Mouse (Mus musculus) gastrocnemius, postnatal 25 days (tissue): ENCODE results near the gene Mgarp. TPM values are rescaled to one million over a fixed set of nuclear protein-coding genes. Genes with fewer than 3 reads are reported as not detected.
A peak's percentile ranks its signal among the peaks of the same experiment; 100 is the strongest.
"Not testable (repeated sequence)": the region's sequence is repeated elsewhere in the genome, so short reads cannot be mapped to it uniquely, and the experiment has no call there.

ENCODE experiments used
- DNase-seq: peaks from one replicate; pipeline ENCODE4 v3.0.0; 2022
- total RNA-seq, 2 experiments: library from RNA; stranded (reverse); gene quantifications; 1 replicate in 1 of 2; 2 replicates in 1 of 2; pipeline ENCODE4 v1.2.3; 2021

The Mgarp gene
- total RNA-seq, 2 experiments from 2014 or later, result not detected

DNA sequence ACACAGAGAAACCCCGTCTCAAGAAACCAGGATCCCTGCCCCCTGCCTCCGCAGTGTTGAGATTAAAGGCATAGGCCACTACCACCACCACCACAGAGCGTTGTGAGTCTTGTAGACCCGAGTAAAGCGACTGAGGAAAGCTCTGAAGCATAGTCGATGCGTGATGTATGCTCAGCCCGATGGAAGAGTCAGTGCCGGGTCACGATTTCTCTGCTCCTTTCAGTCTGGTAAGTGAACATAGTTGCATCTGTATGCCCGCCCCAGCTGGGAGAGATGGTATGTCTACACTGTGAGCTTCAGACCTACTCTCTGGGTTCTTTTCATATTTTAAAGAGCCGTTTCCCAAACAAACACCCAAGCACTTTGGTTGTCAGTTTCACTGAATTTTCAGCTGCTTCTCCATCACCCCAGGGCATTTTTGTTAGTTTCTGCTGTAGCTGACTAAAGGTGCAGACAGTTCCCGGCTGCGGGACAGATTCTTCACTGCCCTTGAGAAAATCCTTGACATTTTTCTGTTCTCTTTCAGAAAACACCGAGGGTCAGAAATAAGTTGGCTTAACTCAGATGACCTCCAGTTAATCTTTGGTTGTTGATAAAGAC, 1.3 kb upstream of the Mgarp start:
- no peak for DNase-seq

DNA sequence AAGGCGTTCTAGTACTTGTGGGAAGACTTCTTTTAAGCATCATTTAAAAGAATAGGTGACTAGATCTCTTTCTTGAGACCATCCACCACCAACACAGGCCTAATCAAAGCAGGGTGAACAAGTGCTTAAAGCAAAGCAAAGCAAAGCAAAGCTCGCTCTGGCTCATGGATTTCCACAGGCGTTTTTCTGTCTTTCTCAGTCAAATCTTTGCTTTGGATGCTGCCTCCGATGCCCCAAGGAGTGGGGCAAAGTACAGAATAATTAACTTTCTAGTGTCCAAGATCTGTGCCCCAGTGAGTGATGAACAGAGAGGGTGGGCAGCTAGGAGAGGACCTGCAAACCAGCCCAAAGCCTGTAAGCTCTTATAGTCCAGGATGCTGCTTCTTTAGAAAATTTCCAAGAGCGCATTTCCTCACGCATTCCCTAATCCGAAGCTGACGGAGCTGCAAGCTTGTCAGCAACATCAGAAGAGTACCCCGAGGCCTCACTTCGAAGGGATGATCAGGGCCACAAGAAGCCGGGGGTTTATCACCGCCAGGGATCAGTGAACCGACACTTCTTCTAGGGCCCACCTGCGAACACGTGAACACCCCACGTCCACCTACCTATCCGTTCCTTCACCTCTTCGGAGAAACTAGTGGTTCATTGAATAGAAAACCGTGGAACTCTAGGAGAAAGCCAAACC, 935 bp downstream of the Mgarp start:
- no peak for DNase-seq

DNA sequence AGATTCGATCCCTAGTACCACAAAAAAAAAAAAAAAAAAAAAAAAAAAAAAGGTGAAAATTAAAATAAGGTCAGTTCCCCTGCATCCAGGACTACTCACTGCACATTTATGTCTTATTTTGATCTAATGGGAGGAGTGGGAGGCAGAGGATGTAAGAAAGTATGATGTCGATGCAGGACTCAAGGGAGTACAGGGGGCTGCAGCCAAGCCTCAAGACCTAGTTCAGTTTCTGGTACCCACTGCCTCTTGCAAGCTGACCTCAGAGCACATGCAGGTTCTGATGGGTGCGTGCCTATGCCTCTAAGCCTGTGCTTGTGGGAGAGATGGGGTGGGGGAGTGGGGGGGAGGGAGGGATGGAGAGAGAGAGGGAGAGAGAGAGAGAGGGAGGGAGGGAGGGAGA, 1.7 kb downstream of the Mgarp start:
- no peak for DNase-seq

DNA sequence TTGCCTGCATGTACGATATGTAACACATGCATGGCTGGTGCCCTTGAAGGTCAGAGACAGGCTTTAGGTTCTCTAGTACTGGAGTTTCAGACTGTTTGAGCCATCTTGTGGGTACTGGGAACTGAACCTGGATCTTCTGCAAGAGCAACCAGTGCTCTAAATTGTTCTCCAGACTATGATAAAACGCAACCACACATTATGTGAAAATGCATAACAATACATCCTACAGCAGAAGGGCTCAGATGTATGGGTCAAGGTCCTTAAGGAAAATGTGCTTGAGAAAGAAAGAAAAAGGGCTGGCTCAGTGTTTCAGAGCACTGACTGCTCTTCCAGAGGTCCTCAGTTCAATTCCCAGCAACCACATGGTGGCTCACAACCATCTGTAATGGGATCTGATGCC, 2.9 kb downstream of the Mgarp start:
- no peak for DNase-seq

DNA sequence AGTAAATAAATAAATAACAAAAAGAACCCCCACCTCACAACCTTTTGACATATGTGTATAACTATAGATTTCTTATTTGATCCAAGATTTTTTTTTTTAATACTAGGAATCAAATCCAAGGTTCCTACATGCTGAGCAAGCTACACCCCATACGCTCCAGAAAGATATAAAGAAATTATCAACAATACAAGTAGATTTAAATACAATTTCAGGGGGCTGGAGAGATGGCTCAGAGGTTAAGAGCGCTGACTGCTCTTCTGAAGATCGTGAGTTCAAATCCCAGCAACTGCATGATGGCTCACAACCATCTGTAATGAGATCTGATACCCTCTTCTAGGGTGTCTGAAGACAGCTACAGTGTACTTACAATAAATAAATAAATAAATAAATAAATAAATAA, 3.5 kb downstream of the Mgarp start:
- DNase-seq, result not testable (repeated sequence)

DNA sequence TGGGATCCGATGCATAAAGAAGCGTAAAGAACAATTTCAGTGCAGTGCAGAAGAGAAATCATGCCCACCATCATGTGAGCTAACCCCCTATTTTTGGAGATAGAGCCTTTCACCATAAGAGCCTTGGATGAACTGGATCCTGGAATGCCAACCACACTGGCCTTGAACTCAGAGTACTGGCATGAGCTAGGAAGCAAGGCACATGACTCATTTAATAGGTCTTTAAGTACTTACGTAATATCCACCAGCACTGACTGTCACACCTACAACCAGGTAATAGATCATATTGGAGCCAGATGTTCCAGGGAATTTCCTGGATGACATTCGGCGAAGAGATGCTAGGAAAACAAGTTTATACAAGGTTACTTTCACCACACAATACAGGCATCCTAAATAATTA, 4.9 kb downstream of the Mgarp start:
- no peak for DNase-seq

DNA sequence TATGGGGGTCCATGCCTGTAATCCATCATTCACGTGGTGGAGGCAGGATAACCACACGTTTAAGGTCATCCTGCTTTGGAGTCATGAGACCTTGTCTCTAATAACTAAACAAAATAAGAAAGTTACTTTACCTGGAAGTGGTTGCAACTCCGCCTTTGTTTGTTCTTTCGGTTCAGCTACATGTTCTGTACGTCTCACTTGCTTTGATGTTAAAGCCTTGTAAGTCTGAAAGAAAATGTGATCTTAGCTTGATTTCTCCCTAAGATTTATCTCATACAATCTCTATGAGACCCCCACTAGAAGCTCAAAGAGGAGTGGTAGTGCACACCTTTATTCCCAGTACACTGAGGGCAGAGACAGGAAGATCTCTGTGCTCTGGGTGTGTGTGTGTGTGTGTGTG, 5.4 kb downstream of the Mgarp start:
- DNase-seq, result no peak

DNA sequence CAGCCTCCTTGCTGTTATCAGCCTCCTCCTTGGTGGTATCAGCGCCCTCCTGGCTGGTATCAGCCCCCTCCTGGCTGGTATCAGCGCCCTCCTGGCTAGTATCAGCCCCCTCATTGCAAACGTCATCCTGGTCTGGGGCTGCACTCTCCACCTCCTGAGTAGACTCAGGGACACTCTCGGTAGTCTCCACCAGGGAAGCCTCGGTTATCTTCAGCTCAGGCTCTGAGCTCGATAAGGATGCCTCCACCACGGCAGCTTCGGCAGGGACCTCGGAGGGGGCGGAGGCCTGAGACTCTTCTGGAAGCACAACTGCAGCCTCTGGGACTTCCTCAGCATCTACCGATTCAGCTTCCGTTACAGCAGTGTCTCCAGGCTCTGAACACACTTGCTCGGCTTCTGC, 7.6 kb downstream of the Mgarp start:
- DNase-seq, result no peak

DNA sequence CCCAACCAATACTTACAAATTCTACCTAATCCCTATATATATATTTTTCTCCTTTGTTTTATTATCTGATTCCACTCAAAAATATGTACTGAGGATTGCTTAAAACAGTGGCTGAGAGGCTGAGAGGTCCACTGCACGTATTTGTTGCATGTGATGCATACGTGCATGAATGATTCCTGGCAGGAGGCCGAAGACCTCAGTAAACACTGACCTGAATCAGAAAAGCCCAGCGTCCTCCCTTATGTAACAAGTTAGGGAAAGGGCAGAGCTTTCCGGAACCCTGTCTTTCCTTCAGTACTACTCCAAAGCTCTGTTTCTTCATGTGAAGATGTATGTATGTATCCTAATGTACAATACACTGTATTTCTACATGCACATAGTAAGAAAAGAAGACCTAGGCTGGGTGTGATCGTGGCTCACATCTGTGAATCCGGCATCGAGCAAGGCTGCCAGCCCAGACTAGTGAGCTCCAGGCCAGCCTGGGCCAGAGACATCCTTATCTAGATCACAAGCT, 8.6 kb downstream of the Mgarp start:
- no peak for DNase-seq

DNA sequence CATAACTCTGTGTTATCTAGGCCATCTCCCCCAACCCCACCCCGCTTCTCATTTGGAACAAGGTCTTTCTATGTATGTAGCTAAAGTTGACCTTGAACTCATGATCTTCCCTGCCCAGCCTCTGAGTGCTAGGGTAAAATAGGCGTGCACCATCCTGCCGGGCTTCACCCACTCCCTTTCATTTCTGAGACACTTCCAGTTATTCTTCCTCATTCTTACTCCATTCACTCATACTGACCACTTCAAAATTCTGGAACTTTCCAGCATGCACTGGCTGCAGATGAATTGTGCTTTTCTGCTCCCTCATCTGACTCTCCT, 9.4 kb downstream of the Mgarp start:
- DNase-seq, result no peak

DNA sequence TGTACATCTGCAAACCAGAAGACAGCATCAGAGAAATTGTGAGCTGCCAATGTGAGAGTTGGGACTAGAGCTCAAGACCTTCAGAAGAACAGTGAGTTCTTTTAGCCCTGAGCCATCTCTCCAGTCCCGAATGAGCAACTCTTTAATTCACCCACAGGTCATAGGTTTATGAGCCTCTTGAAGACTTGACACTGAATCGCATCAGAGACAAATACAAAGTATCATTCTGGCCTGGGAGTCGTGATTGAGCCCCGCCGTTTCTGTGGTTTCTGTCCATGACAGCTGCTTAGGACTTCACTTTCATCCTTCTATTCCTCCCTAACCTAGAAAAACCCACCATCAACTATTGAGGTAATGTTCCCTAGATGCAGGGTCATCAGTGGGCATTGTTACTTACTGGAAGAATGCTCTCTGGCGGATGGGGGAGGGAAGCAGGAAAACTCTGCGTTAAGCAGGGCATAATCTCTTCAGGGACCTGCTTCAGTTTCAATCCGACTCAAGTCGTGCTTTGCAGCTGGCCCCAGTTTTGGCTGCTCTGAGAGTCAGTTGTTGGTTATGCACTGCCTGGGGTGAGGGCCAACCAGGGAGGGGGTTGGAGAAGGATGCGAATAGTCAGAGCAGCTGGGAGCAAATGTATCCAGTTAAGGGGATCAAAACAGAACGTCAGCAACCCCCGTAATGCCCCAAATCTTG, 10.0 kb downstream of the Mgarp start:
- DNase-seq, result peak; percentile 35

DNA sequence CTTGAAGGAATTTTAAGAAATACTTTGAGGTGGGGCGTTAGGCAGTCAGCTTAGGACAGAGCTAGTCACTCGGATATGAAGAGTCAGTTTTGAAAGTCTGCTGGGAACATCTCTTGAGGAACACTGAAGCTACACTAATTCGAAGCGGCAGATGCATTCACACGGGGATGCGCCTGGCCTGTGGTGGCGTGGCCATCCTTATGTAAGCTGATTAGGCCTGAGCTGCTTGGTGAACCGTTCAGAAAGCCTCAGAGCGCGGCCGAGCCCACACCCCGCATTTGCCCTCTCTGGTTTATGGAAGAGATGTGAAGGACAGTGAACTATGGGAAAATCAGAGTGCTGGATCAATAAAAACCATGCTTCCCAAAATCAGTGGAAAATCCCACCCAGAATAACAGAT, 13.1 kb downstream of the Mgarp start:
- no peak for DNase-seq

DNA sequence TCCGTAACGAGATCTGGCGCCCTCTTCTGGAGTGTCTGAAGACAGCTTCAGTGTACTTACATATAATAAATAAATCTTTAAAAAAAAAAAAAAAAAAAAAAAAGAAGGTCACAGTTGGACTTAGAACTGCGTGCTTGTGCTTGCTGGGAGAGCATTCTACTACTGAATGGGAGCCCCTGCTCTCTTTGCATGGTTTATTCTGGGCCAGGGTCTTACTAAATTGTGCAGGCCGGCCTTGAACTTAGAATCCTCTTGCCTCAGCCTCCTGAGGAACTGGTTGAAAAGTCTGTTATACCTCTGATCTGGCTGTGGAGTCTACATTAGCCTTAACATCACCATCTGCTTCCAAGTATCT, 15.9 kb downstream of the Mgarp start:
- no peak for DNase-seq

DNA sequence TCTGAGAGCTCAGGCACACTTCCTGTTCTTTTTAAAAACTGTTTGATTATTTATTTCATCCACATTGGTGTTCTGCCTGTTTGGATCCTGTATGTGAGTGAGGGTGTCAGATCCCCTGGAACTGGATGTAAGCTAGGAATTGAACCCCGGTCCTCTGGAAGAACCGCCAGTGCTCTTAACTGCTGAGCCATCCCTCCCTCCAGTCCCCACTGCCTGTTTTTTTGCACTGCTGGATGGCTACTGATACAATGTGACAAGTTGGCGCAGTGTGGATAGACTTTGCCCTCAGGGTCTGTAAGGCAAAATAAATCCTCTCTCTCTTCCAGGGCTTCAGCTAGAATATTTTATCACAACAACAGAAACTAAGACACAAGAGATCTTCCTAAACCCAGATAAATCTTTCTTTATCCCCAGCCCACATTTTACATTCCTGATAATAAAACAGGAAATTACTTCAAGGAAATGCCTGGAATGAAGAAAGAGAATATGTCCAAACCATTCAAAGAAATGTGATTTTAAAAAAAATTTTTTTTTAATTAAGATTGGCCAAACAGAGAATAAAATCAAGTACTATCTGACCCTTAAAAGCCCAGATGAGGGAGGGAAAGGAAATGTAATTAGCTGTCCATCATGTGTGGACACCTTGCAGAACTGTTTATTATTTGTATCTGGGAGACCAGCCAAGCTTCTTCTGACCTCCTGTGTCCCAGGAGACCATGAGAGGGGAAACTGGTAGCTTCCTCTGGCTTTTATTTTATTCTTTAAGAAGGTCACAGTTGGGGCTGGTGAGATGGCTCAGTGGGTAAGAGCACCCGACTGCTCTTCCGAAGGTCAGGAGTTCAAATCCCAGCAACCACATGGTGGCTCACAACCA, 16.5 kb downstream of the Mgarp start:
- no peak for DNase-seq

DNA sequence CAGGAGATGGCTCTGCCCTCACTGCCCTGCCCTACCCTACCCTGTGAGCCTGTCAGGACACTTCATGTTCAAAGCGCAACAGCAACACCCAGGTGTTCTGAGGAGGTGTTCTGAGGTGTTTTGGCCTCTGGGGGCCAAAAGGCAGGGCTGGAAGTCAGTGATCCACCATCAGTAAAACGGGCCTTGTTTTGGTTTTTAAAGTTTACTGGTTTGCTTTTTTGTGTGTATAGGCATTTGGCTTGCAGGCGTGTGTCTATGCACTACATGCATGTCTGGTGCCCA, 17.9 kb downstream of the Mgarp start:
- DNase-seq, result no peak

DNA sequence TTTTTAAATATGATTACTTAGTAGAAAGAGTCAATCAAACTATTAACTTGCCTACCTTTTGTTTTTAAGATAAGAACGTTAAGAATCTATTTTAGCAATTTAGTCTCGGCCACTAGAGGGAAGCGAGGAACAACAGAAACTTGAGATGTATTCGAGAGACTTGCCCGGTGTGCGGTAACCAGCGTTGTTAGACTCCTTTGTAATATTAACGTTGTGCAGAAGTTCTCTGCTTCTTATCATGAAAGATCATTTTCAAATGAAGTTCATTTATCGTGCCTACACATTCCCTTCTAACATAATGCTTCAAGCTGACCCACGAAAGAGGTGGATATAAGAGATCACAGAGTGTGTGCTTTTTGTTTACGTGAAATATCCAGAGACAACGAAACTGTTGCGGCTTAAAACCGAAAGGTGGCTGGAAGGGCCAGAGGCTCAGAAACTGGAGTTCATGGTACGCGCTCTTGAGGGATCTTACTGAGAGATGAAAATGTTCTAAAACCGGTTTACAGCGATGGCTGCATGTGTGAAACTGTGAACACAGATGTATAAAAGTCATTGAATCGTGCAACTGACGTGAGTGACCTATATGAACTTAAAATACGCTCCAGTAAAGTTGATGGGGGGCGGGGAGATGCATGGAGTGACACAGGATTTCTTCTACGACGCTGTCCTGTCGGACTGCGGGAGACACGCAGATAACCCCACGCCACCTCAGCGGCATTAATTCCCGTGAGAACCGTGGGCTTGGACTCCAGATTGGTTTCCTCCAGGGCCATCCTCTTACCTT, 18.5 kb downstream of the Mgarp start:
- no peak for DNase-seq

DNA sequence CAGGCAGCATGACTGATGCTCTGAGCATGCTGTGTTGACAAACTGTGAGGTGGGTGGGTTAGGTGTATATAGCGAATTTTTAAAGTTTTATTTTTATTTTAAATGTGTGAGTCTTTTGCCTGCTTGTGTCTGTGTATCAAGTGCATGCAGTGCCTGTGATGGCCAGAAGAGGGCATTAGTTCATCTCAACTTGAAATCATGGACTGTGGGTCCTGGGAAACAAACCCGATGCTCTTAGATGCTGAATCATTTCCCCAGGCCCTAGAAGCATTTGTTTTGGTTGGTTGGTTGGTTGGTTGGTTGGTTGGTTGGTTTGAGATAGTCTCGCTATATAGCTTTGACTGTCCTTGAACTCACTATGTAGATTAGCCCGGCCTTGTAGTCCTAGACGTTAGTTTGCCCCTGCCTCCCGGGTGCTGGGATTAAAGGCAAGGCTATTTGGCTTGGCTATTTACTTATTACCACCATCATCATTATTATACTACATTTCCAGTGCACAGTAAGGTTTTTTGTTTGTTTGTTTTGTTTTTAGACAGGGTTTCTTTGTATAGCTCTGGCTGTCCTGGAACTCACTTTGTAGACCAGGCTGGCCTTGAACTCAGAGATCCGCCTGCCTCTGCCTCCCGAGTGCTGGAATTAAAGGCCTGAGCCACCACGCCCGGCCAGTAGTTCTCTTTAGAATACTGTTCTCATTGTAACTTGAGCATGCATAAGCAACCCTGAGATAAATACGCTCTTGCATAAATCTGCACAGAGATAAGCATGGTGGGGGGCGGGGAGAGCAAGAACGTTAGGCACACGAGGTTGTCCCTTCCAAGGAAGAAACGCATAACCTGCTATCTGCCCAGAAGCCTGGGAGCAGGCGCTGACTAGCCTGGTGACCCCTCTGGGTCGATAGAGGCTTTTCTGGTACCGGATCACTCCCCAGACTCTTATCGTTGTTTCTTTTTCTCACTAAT, 21.0 kb downstream of the Mgarp start:
- no peak for DNase-seq

DNA sequence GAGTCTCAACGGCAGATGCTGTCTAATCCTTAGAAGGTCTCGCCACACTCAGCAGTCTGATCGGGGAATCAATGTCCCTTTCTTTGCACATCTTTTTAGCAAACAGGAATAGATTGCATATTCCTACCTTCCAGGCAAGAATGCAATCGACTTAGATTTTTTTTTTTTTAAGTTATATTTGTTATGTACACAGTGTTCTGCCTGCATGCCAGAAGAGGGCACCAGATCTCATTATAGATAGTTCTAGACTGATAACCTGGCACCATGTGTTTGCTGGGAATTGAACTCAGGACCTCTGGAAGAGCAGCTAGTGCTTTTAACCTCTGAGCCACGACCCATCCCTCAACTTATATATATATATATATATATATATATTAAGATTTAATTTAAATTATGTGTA, 23.0 kb downstream of the Mgarp start:
- no peak for DNase-seq

DNA sequence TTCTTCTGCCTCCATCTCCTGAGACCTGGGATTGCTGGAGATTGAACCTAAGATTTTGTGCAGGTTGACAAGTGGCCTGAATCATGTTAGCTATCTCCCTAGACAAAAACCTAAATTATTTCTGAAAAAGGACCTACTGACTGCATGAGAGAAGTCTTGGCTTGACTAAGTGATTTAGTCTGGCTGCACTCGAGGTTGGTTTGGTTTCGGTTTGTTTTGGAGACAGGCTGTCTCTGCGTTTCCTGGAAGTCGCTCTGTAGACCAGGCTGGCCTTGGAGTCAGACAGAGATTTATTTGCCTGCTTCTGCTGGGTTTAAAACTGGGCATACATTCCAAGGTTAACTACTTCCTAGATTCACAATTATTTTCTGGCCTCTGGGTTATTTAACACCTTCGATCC, 23.7 kb downstream of the Mgarp start:
- no peak for DNase-seq

DNA sequence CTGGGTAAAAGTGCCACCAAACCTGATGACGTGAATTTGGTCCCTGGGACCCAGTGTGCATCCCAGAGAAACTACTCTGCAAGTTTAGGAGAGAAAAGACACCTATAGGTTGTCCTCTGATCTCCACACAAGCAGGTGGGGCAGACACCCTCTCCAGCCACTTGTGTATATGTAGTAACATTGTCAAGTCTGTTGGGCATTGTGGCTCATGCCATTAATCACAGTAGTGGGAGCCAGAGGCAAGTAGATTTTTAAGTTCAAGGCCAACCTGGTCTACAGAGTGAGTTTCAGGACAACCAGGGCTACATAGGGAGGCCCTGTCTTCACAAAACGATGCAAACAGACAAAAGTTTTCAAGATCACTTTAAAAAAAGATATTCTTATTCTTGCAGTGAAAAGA, 24.7 kb downstream of the Mgarp start:
- no peak for DNase-seq

DNA sequence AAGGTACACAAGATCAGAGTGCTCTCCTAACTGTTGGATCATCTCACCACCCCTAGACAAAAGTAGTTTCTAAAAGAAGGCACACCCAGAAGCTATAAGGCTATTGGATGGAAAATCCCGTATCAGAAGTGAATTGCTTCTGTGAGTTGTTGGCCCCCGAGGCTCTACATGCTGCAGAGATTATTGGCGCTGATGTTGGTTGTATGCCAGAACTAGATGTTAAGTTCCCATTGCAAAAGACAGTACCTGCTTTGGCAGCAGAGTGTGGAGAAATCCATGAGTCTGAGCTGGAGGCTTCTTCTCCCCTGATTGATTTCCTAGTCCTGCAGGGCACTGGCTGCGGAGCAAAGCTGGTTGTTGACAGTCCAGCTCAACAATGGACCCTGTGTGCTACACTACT, 28.5 kb downstream of the Mgarp start:
- no peak for DNase-seq
